Mouse (Mus musculus) lung, postnatal 0 days (tissue): ENCODE data around the gene Syt14.

Source experiments
- CTCF ChIP-seq: IDR thresholded peaks from 2 replicates; pipeline ENCODE4 v1.5.1; 2016; ENCODE audit warnings: antibody characterized with exemption, mild to moderate bottlenecking
- EP300 ChIP-seq: IDR thresholded peaks from 2 replicates; pipeline ENCODE4 v1.6.1; 2016; ENCODE audit warnings: antibody characterized with exemption, mild to moderate bottlenecking, control low read depth

DNA sequence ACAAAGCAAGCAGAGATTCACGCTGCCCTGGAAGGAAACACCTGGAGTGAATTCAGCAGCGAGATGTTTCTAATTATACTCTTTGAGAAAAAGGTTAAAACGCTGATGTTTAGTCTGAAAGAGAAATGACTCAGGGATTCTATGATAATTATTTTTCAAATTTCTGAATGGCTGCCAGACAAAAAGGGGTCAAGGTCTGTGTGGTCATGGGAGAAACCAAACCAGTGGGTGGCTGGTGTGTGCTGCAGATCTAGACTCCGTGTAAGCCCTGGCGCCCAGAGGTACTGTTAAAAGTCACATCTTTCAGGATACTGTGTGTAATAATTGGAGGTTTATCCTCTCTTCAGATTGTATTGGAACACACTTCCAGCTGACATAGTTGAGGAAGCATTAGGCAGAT is 18.8 kb upstream of the Syt14 start:
- TF ChIP-seq CTCF (no peak), EP300 (no peak)
